Mouse (Mus musculus): ENCODE data around the gene Myg1.

Gene Myg1

DNA sequence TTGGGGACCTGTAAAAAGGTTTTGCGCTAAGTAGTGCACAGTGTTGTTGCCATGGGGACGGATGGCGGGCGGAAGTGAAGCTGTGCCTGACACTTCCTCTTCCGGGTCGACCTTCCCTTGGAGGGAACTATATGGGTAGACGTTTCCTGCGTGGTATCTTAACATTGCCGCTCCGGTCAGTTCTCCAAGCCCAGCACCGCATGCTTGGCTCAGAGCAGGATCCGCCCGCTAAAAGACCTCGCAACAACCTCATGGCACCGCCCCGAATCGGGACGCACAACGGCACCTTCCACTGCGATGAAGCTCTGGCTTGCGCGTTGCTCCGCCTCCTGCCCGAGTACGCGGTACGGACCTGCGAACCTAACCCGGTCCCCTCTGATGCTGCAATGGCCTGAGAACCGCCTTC, at the start of gene Myg1:
TSS of gene Myg1 (plus strand) at position 100 of the 406 bp plus-strand sequence.
- DNase-seq (ENCODE audit: low spot score in 2 of 2) = peak; percentile 70 to 88

DNA sequence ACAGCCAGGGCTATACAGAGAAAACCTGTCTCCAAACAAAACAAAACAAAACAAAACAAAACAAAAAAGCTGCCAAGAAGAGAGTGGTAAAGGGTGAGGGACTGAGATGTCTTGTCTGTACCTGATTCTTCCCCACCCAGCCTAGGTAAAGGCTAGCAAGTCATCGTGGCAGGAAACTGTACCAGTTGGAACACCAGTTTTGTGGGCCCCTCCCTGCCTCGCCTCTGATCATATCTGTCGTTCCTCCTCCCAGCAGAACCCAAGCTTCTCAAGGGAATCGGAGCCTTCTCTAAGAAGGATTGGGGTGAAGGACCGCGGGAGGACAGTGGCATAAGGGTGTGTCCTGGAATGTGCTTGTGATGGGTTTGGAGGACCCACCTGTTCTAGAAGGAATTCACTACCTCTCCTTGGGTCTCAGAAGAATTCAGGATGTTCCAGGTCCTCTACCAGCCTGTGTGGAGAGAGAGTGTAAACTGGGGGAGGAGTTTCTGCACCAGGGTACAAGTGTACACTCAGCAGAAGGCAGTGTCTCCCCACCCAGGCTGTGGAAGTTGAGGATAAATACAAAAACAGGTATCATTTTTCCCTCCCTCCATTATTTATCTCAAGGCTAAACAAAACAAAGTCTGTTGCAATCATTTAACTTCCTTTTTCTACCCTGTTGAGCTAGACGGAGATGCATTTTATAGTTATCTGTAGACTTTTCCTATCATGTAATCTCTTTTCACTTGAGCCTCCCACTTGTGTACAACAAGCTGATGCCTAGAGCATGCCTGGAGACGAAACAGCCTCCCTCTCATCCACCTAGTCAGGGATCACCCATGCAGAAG, 48.8 kb upstream of the Myg1 start:
- DNase-seq (ENCODE audit: low spot score in 2 of 2) = no peak

DNA sequence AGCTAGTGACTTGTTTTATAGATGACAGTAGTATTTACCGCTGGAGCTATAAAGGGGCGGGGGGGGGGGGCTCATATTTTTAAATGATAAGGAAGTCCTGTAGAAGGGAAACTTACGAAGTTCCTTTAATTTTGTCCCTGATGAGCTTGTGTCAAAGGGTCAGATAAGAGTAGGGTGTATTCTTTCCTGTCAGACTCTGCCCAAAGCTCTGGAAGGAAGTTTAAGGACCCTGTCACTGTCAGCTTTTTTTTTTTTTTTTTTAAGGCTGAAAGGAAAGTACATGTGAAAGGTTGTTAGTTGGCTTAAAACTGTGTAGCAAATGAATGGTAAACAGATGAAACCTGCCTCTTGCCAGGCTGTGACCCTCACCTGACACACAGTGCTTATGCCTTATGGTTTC, 47.9 kb upstream of the Myg1 start:
- DNase-seq (ENCODE audit: low spot score in 2 of 2) = no peak

DNA sequence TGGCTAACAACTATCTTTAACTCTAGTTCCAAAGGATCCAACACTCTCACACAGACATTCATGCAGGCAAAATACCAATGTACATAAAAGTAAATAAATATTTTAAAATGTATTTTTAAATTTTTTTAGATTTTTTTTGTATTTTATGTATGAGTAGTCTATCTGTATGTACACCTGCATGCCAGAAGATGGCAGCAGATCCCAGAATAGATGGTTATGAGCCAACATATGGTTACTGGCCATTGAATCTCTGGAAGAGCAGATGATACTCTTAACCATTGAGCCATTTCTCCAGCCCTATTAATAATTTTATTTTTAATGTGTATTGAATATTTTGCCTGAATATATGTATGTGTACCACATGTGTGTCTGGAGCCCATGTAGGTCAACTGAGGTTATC, 44.1 kb upstream of the Myg1 start:
- peak in 1 of 2 experiments; percentile 62 for DNase-seq (ENCODE audit: low spot score in 2 of 2)

DNA sequence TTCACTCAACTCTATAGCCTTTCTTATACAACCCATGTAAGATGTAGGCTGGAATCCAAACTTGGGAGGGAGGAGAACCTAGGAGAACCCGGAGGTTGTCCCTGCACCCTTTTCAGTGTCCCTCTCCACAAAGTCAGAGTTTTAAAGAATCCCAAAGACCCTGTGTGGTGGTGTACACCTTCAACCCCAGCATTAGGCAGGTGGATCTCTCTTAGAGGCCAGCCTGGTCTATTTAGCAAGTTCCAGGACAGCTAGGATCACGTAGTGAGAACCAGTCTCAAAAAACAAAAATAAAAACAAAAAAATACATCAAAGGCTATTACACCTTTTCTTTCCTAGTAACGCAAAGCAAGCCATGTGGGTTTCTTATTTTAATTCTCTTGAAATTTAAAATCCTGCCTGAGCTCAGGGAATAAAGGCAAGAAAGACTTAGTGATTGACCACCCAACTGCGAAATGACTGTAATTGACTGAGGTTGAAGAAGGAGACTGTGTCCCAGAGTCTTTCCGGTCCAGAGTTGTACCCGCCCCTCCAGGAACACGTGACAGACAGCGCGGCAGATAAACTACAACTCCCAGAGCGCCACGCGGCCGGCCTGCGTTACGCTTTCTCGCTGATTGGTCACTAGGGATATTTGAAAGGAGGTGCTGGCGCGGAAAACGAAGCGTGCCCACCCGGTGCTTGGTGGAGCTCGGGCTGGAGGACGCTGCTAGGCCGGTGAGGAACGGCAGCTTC, 35.7 kb upstream of the Myg1 start, which contains the start of gene Espl1:
TSS of gene Espl1 (plus strand) at position 634 of the 735 bp plus-strand sequence.
- DNase-seq (ENCODE audit: low spot score in 2 of 2) = peak; percentile 91 to 97

DNA sequence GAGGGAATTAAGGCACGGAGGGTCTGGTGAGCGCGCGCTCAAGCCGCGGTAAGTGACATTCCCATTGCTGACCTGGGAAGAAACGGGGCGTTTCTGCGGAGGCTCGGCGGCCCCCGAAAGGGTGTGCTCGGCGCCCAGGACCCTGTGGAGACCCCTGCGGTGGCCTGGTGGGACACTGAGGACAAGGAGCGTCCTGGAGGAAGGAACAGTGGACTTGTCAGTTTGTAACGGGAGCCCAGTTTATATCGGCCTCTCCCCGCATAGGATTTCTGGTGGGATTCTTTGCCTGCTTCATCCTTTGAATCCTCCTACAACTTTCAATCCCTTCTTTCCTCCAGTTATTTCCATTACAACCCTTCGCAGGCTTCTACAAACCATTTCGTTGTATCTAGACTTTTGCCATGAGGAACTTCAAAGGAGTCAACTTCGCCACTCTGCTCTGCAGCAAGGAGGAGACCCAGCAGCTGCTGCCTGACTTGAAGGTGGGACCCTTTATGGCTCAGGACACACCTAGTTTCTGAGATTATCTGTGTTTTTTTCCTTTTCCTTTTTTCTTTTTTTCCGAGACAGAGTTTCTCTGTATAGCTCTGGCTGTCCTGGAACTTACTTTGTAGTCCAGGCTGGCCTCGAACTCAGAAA, 35.0 kb upstream of the Myg1 start:
- DNase-seq (ENCODE audit: low spot score in 2 of 2) = no peak

DNA sequence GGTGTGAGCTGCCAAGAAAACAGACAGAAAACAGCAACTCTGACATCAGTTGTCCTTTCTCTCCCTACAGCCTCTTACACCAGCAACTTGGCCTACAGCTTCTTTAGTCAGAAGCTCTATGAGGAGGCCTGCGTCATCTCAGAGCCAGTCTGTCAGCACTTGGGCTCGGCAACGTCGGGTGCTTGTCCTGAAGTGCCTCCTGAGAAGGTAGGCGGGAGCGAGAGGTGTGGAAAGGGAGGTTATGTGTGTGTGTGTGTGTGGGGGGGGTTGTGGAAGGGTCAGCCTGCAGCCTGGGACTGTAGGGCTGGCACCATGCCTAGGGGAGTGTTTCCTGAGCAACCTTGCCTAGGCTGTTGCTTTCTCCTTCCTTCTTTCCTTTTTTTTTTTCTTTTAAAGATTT, 29.0 kb upstream of the Myg1 start:
- DNase-seq (ENCODE audit: low spot score in 2 of 2) = no peak

DNA sequence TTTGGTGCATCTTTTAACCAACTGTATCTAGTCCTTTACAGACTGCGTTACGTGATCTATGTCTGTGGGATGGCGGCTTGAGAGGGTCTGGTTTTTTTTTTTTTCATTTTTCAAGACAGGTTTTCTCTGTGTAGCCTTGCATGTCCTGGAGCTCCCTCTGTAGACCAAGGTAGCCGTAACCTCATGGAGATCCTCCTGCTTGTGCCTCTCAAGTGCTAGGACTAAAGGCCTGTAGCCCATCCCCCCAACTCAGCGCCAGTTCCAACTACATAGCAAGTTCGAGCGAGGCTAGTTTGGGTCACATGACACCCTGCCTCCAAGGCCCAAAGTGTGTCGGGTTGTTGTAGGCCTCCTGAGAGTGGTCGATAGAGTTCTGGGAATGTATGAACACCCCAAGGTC, 22.8 kb upstream of the Myg1 start:
- DNase-seq (ENCODE audit: low spot score in 2 of 2) = no peak

DNA sequence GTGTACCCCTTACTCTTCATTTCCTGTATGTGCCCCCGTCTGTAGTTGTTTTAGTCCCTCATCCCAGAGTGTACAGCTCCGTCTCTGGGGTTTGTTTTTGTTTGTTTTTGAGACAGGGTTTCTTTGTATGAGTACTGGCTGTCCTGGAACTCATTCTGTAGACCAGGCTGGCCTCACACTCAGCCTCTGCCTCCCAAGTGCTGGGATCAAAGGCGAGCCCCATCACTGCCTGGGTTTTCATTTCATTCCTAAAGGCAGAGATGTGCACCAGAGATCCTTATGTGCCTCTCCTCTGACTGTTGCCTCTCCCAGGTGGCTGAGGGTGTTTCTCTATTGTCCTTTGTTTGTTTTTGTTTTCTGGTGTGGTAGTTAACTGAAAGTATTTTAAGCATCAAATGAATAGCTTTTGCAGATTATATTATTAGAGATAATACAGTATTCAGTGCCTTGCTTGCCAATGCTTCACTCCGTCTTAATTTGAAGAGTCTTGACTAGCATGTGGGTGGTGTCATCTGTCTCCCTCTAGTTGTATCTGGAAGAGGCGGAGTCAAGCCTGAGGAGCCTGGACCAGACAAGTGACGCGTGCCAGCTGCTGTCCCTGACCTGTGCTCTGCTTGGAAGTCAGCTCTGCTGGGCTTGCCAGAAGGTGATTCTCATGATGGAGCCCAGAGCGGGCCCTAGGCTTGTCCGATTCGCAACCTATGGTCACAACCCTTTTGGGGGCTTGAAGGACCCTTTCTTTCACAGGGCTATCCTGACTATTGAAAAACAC, 21.2 kb upstream of the Myg1 start:
- DNase-seq (ENCODE audit: low spot score in 2 of 2) = no peak

DNA sequence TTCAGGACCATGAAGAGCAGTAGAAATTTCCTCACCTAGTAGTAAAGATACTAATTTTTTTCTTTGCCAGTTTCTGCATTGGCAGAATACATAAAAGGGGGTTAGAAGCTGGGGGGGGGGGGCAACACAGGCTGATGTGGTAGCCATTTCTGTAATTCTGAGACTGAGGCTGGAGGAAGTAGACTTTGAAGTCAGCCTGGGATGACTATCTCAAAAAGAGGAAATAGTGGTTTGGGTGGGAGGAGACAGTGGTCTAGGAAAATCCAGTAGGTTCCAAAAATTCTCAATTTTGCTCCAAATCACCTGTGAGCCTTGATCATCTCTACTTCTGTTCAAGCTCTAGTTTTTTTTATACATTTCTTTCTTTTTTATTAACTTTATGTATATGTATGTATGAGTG, 20.0 kb upstream of the Myg1 start:
- DNase-seq (ENCODE audit: low spot score in 2 of 2) = no peak

DNA sequence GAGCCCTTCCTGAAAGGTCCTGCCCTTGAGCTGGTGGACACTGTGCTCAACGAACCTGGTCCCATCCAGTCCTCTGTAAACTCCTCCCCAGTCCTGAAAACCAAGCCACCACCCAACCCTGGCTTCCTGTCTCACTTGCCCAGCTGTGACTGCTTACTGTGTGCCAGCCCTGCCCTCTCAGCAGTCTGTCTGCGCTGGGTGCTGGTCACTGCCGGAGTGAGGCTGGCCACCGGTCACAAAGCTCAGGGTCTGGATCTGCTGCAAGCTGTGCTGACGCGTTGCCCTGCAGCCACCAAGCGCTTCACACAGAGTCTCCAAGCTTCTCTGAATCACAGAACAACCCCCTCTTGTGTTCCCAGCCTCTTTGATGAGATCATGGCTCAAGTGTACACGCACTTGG, 16.2 kb upstream of the Myg1 start:
- DNase-seq (ENCODE audit: low spot score in 2 of 2) = no peak

DNA sequence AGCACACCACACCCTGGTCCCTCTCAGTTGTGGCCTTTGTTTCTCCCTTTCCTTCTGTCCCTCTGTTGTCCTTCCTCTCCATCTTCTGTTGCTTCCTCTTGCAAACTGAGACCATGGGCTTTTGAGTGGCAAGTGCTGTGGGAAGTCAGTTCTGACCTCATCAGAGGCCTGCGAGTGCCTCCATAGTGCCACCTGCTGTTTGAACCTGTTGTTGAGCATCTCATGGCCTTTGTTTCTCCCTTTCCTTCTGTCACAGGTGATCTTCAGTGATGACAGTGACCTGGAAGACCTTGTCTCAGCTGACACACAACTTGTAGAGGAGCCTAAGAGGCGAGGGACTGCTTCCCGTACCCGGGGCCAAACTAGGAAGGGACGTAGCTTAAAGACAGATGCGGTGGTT, 15.2 kb upstream of the Myg1 start:
- peak in 1 of 2 experiments; percentile 75 for DNase-seq (ENCODE audit: low spot score in 2 of 2)

DNA sequence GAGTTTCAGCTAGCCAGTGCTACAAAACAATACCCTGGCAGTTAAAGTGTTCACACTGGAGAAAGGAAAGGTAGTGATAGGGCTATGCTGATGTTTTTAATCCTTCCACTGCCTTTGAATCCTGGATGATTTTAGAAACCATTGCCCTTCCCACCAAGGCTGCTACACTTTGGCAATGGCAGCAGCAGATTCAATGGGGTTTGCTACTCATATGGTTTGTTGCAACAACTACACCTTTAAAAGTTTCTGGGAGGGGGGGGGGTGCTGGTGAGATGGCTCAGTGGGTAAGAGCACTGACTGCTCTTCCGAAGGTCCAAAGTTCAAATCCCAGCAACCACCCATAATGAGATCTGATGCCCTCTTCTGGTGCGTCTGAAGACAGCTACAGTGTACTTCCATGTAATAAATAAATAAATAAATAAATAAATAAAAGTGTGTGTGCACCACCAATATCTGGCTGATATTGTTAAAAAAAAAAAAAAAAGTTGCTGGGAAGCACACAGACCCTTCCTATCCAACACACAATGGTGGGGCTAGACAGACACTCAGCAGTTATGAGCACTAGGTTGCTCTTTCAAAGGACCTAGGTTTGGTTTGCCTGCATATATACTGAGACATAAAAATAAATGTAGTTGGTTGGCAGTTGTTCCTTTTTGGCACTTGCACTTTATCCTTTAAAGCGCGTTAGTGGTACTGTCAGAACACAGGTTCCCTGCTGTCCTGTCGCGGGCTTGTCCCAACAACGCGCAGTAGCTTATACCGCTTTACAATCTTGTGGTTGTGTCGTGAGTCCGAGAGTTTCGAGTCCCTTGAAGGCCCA, 6.6 kb upstream of the Myg1 start:
- no peak for DNase-seq (ENCODE audit: low spot score in 2 of 2)

DNA sequence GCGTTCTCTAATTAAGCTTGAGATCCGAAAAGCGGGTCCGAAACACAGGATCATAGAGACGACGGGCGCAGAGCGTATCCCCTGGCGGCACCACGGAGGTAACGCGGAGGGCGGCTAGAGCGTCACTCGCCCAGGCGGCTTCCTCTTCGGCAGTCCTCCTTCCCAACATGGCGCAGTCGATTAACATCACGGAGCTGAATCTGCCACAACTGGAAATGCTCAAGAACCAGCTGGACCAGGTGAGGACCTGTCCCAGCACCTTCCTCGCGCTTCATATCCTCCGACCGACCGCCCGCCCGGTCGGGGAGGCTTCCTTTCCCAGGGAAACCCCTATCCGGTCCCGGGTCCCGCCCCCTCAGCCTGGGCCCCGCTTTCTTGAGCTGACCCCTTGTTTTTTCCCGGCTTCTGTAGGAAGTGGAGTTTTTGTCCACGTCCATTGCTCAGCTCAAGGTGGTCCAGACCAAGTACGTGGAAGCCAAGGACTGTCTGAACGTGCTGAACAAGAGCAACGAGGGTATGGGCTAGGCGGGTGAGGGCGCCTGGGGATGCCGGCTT, 5.4 kb upstream of the Myg1 start, which contains the start of gene Pfdn5:
TSS of gene Pfdn5 (plus strand) at position 95 of the 555 bp plus-strand sequence.
- peak; percentile 86 to 94 for DNase-seq (ENCODE audit: low spot score in 2 of 2)

DNA sequence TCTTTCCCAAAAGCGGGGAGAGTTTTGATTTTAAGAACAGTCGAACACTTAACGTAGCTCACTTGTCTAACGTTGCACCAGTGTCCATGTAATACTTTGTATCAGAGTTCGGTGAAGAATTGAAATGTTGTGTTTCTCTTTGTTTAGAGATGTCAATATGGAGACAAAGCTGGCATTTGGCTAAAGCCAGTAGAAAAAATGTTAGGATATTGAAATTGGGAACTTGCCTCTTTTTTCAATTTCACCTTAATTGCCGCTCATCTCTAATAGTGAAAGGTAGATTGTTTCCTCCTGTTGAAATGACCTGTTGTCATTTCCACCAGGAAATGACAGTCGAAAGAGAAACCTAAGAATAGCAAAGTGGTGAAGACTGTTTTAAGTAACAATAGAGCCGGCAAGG, 4.6 kb upstream of the Myg1 start:
- no peak for DNase-seq (ENCODE audit: low spot score in 2 of 2)

DNA sequence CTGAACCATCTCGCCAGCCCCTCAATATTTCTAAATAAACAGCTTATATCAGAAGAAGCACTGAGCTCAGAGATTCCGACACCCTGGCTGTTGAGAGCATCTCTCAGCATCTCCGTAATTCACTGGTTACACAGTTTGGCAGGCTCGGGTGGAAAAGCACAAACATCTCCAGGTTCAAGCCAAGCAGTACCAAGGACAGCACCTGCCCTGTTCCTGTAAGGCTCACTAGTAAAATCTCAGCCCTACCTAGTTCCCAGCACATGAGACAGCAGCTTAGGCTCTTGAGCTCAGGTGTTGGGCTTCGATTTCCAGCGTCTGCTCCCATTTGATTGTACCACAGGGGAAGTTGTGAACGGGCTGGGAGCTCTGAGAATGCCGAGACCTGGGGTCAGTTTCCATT, 3.7 kb downstream of the Myg1 start:
- no peak for DNase-seq (ENCODE audit: low spot score in 2 of 2)

DNA sequence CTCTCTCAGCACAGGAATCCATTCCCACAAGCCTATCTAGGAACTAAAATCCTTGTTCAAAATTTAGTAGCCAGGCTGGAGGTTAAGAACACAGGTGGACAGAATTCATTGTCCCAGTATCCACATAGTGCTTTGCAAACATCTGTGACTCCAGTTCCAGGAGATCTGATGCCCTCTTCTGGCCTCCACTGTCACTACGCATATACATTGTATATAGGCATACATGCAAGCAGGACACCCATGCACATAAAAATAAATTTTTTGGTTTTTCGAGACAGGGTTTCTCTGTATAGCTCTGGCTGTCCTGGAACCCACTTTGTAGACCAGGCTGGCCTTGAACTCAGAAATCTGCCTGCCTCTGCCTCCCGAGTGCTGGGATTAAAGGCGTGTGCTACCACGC, 4.4 kb downstream of the Myg1 start:
- DNase-seq (ENCODE audit: low spot score in 2 of 2) = peak in 1 of 2 experiments; percentile 61

DNA sequence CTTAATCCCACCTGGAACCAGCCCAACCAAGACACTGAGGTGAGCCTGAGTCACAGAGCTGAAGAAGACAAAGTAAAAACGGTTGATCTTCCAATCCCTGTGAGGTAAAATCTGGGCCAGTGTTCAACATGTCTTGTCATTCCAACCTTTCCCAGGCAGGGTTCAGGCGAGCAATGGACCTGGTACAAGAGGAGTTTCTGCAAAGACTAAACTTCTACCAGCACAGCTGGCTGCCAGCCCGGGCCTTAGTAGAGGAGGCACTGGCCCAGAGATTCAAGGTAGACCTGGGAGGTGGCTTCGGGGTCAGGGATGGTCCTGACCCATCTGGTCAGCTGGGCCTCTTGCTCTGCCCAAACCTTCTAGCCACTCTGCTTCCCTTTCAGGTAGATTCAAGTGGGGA, 5.4 kb downstream of the Myg1 start:
- no peak for DNase-seq (ENCODE audit: low spot score in 2 of 2)

DNA sequence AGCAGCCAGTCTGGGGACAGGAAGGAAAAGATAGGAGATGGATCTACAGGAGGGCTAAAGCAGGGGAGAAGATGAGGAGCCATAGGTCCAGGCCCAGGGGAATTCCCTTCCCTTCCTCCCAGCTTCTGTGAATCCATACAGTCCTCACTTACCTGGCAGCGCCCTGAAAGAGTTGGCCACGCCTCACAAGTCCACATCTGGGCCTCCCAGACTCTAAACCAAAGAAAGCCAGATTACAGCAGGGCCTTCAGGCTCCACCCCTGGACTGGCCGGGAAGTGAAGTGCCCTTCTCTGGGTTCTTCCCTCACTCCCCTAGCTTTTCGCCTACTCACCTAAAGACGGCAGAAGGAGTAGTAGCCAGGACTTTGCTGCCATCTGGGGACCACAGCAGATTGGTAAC, 8.1 kb downstream of the Myg1 start:
- DNase-seq (ENCODE audit: low spot score in 2 of 2) = no peak

DNA sequence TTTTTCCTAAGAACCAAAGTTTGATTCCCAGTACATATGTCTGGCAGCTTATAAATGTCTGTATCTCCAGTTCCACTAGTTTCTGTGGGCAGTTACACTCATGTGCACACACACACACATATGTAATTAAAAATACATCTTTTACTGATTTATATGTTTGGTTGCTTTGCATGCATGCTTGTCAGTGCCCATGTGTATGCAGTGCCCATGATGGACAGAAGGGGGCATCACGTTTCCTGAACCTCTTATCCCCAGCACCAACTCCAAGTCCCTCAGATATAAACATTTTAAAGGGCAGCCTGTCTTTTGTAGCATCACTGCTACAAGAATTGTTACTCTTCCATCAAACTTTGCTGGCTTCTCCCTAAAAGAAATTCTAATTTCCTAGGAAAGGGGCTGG, 10.1 kb downstream of the Myg1 start:
- DNase-seq (ENCODE audit: low spot score in 2 of 2) = peak in 1 of 2 experiments; percentile 67

DNA sequence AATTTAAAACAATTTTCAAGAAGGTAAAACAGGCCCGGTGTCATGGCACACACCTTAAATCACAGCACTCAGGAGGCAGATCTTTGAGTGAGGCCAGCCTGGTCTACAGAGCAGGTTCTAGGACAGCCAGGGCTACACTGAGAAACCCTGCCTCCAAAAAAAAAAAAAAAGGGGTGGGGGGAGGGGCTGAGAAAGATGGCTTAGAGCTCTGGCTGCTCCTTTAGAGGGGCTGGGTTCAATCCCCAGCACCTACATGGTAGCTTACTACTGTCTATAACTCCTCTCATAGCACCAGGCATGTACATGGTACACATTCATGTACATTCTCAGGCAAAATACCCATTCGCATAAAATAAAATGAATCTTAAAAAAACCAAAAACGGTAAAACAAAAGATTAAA, 13.0 kb downstream of the Myg1 start:
- no peak for DNase-seq (ENCODE audit: low spot score in 2 of 2)
